Mouse (Mus musculus) kidney, postnatal 4 days (tissue): ENCODE measurements around the gene Cxcr2.

Experiments
- DNase-seq, 2 experiments: peaks; one replicate each; pipeline ENCODE4 v3.0.0; 2021; ENCODE audit warnings: mixed read lengths in 2 of 2

The Cxcr2 gene

GRCm38 (mm10) chr1:74199046-74199445, 45.3 kb downstream of the Cxcr2 start:
- no peak for DNase-seq

- DNase-seq = no peak
Measured at GRCm38 (mm10) chr1:74201048-74201844, 47.5 kb downstream of the Cxcr2 start.

- DNase-seq = no peak
Measured at GRCm38 (mm10) chr1:74203457-74203856, 49.7 kb downstream of the Cxcr2 start.

GRCm38 (mm10) chr1:74205881-74206280, 52.1 kb downstream of the Cxcr2 start:
- peak; percentile 27 to 47 for DNase-seq

- no peak for DNase-seq
Measured at GRCm38 (mm10) chr1:74206642-74207041, 52.9 kb downstream of the Cxcr2 start.

- peak; percentile 22 to 45 for DNase-seq
Measured at GRCm38 (mm10) chr1:74207906-74208305, 54.1 kb downstream of the Cxcr2 start.

GRCm38 (mm10) chr1:74208941-74209340, 55.2 kb downstream of the Cxcr2 start:
- DNase-seq = peak in 1 of 2 experiments; percentile 25
